Mouse (Mus musculus): ENCODE results near the gene Umad1.

- TF ChIP-seq BHLHE40 (IDR thresholded peaks at IDR 0.05; ENCODE audit: low read depth, low read length) (no peak), ZMIZ1 (IDR thresholded peaks at IDR 0.05; ENCODE audit: low read depth, low read length) (no peak), CTCF (conservative IDR thresholded peaks at IDR 0.05 in 1 of 2, IDR thresholded peaks at IDR 0.05 in 1 of 2; ENCODE audit: low read depth in 2 of 2, low read length in 2 of 2) (no peak), CHD2 (IDR thresholded peaks at IDR 0.05; ENCODE audit: low read length) (no peak), POLR2A (IDR thresholded peaks at IDR 0.05; ENCODE audit: low read depth, low read length) (no peak), MEF2A (IDR thresholded peaks at IDR 0.05; ENCODE audit: borderline replicate concordance, low read depth, low read length) (no peak), UBTF (IDR thresholded peaks at IDR 0.05; ENCODE audit: low read depth, low read length) (no peak), EP300 (IDR thresholded peaks at IDR 0.05; ENCODE audit: low read length) (no peak), JUND (conservative IDR thresholded peaks at IDR 0.05; ENCODE audit: low read depth, low read length) (no peak)
These were observed 94.4 kb downstream of the Umad1 start for GRCm38 (mm10) chr6:8353461-8353860.

All from CH12.LX (cell line).